Mouse (Mus musculus): Measurements from ENCODE around the gene Fam161b.

DNA sequence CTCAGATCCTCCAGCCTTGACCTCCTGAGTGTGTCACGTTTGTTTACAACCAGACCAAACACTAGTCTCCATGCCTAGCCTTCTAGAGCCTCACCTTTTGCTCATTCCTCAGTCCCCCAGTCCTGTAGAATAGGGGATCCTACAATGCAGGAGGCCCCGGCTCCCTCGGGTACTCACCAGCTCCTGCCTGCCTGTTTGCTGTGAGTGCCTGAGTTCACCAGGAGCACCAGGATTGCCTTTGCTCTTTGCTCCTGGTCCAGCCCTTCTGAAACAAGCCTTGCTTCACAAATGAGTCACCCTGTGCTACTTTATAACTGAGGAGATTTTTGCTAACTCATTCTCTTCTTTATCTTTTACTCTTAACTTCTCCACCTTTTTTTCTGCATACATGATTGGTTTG lies 39.0 kb upstream of the Fam161b start:
- TF ChIP-seq CTCF (IDR thresholded peaks at IDR 0.05; ENCODE audit: insufficient read depth, low read length) (no peak), POLR2A (IDR thresholded peaks at IDR 0.05; ENCODE audit: borderline replicate concordance, extremely low read depth, low read depth, low read length) (no peak)
